Mouse (Mus musculus): Measurements from ENCODE around the gene Agpat1.

GRCm38 (mm10) chr17:34658145-34658544 is 54.1 kb downstream of the Agpat1 start:
- TF ChIP-seq POLR2A (IDR thresholded peaks at IDR 0.05; ENCODE audit: control insufficient read depth, low read depth, low read length) (no peak), CTCF (IDR thresholded peaks at IDR 0.05; ENCODE audit: control insufficient read depth, insufficient read depth, insufficient replicate concordance, low read depth, low read length) (no peak)
